Mouse (Mus musculus) layer of hippocampus, adult 2 months (tissue): Measurements from ENCODE around the gene Wwtr1. TPM values are rescaled to one million over a fixed set of nuclear protein-coding genes. Genes with fewer than 3 reads are reported as not detected.

Experiments
- DNase-seq, 2 experiments: peaks; one replicate each; pipeline ENCODE4 v3.0.0; 2022; ENCODE audit warnings: low spot score in 2 of 2
- H3K27ac ChIP-seq: fragments of 200-600 bp; 2 replicates; pipeline ENCODE4 v1.8.1; 2022
- H3K4me3 ChIP-seq: fragments of 200-600 bp; 2 replicates; pipeline ENCODE4 v1.8.1; 2022; ENCODE audit warnings: mild to moderate bottlenecking
- CTCF ChIP-seq: fragments of 200-600 bp; conservative IDR thresholded peaks from 2 replicates; pipeline ENCODE4 v1.8.1; 2022; ENCODE audit warnings: antibody characterized with exemption, mild to moderate bottlenecking, moderate library complexity
- total RNA-seq, 2 experiments: library from RNA; stranded (reverse); gene quantifications; 2 replicates each; pipeline ENCODE4 v1.2.3; 2021

The Wwtr1 gene
- total RNA-seq, 2 experiments from 2014 or later = 12.7 to 12.9 TPM

- no peak for DNase-seq
- Histone ChIP-seq H3K4me3 (peak overlapping the region; percentile 73), H3K27ac (peak overlapping the region; percentile 79)
- peak; percentile 59 for TF ChIP-seq CTCF
Observed at GRCm38 (mm10) chr3:57576056-57576824, 530 bp upstream of the Wwtr1 start.

GRCm38 (mm10) chr3:57574885-57575659 is 638 bp downstream of the Wwtr1 start:
- H3K27ac ChIP-seq = peak overlapping the region; percentile 79
- peak overlapping the region; percentile 73 for H3K4me3 ChIP-seq
- DNase-seq = peak in 1 of 2 experiments; percentile 15
- TF ChIP-seq CTCF = peak; percentile 47

- peak overlapping the region; percentile 73 for H3K4me3 ChIP-seq
- TF ChIP-seq CTCF = no peak
- peak overlapping the region; percentile 48; the same call in 1 of the 2 replicates for H3K27ac ChIP-seq
- DNase-seq = no peak
Observed at GRCm38 (mm10) chr3:57573898-57574570, 1.7 kb downstream of the Wwtr1 start.

- no peak overlapping the region for H3K27ac ChIP-seq
- no peak for DNase-seq
- peak overlapping the region; percentile 73 for H3K4me3 ChIP-seq
- no peak for TF ChIP-seq CTCF
Observed at GRCm38 (mm10) chr3:57572331-57572975, 3.3 kb downstream of the Wwtr1 start.

GRCm38 (mm10) chr3:57566655-57567054 is 9.1 kb downstream of the Wwtr1 start:
- TF ChIP-seq CTCF = no peak
- no peak overlapping the region for H3K27ac ChIP-seq
- H3K4me3 ChIP-seq = no peak overlapping the region
- no peak for DNase-seq

GRCm38 (mm10) chr3:57563627-57564026 is 12.1 kb downstream of the Wwtr1 start:
- Histone ChIP-seq H3K4me3 (no peak overlapping the region), H3K27ac (no peak overlapping the region)
- TF ChIP-seq CTCF = no peak
- DNase-seq = no peak

GRCm38 (mm10) chr3:57562996-57563506 is 12.7 kb downstream of the Wwtr1 start:
- Histone ChIP-seq H3K27ac (no peak overlapping the region), H3K4me3 (no peak overlapping the region)
- DNase-seq = no peak
- TF ChIP-seq CTCF = no peak

- no peak for DNase-seq
- Histone ChIP-seq H3K4me3 (no peak overlapping the region), H3K27ac (no peak overlapping the region)
- no peak for TF ChIP-seq CTCF
Observed at GRCm38 (mm10) chr3:57558761-57559160, 16.9 kb downstream of the Wwtr1 start.

GRCm38 (mm10) chr3:57557408-57557807 is 18.3 kb downstream of the Wwtr1 start:
- no peak for TF ChIP-seq CTCF
- no peak overlapping the region for H3K4me3 ChIP-seq
- H3K27ac ChIP-seq = no peak overlapping the region
- DNase-seq = no peak

- no peak overlapping the region for H3K4me3 ChIP-seq
- no peak overlapping the region for H3K27ac ChIP-seq
- no peak for TF ChIP-seq CTCF
- DNase-seq = no peak
Observed at GRCm38 (mm10) chr3:57555560-57555959, 20.1 kb downstream of the Wwtr1 start.

- no peak overlapping the region for H3K27ac ChIP-seq
- H3K4me3 ChIP-seq = no peak overlapping the region
- no peak for TF ChIP-seq CTCF
- no peak for DNase-seq
Observed at GRCm38 (mm10) chr3:57554890-57555239, 20.8 kb downstream of the Wwtr1 start.

GRCm38 (mm10) chr3:57554124-57554889 is 21.4 kb downstream of the Wwtr1 start:
- Histone ChIP-seq H3K27ac (no peak overlapping the region), H3K4me3 (no peak overlapping the region)
- no peak for DNase-seq
- TF ChIP-seq CTCF = no peak
